Mouse (Mus musculus) small intestine, adult 2 months (tissue): ENCODE measurements around the gene Manbal.

Source experiments
- CTCF ChIP-seq: fragments of 200-500 bp; IDR thresholded peaks from 2 replicates; pipeline ENCODE4 v1.5.1; 2012; ENCODE audit warnings: low read depth, mild to moderate bottlenecking, control low read depth, inconsistent platforms, low read length, moderate library complexity, mixed read lengths; ENCODE audit not compliant: insufficient replicate concordance, insufficient read length; ENCODE audit errors: extremely low read depth
- POLR2A ChIP-seq: fragments of 200-500 bp; IDR thresholded peaks from 2 replicates; pipeline ENCODE4 v1.6.1; 2012; ENCODE audit warnings: low read depth, mild to moderate bottlenecking, control low read depth, inconsistent platforms, low read length, moderate library complexity

GRCm38 (mm10) chr2:157401261-157401660, 33.9 kb downstream of the Manbal start:
- TF ChIP-seq CTCF (no peak), POLR2A (no peak)
